Mouse (Mus musculus): ENCODE results near the gene Gse1. TPM values are rescaled to one million over a fixed set of nuclear protein-coding genes. Genes with fewer than 3 reads are reported as not detected.

Gse1 gene
- polyA plus RNA-seq, 1 experiment from 2014 or later = 23.9 TPM

GRCm38 (mm10) chr8:120432438-120432837, 204.2 kb downstream of the Gse1 start:
- no peaks in the 10 kb centered on the region for H3K9me3 ChIP-seq (ENCODE audit: control insufficient read depth, low read length)
- no peaks in the 10 kb centered on the region for H3K27me3 ChIP-seq (ENCODE audit: control insufficient read depth, insufficient read depth, low read length)
- H3K9ac ChIP-seq = no peak overlapping the region
- ATAC-seq (ENCODE audit: low FRiP score) (no peak), DNase-seq (ENCODE audit: low spot score) (no peak)
- WGBS = 81% methylated on average over 7 of the region's 7 CpGs
- no peak overlapping the region for H3K4me2 ChIP-seq (replicated peaks)
- H3K4me3 ChIP-seq (replicated peaks; ENCODE audit: low read length) = no peak overlapping the region
- H3K36me3 ChIP-seq (replicated peaks; ENCODE audit: control insufficient read depth, insufficient read depth) = no peaks in the 10 kb centered on the region
- no peak overlapping the region for H3K27ac ChIP-seq
- H3K4me1 ChIP-seq (replicated peaks; ENCODE audit: control insufficient read depth, insufficient read depth, low read length) = peaks cover 6% of the 10 kb centered on the region

GRCm38 (mm10) chr8:120433143-120433542, 204.9 kb downstream of the Gse1 start:
- Histone ChIP-seq H3K4me1 (replicated peaks; ENCODE audit: control insufficient read depth, insufficient read depth, low read length) (peaks cover 10% of the 10 kb centered on the region), H3K36me3 (replicated peaks; ENCODE audit: control insufficient read depth, insufficient read depth) (no peaks in the 10 kb centered on the region), H3K27ac (no peak overlapping the region), H3K9ac (no peak overlapping the region), H3K4me2 (replicated peaks) (no peak overlapping the region), H3K4me3 (replicated peaks; ENCODE audit: low read length) (no peak overlapping the region), H3K9me3 (ENCODE audit: control insufficient read depth, low read length) (no peaks in the 10 kb centered on the region), H3K27me3 (ENCODE audit: control insufficient read depth, insufficient read depth, low read length) (no peaks in the 10 kb centered on the region)
- DNase-seq (ENCODE audit: low spot score) (no peak), ATAC-seq (ENCODE audit: low FRiP score) (no peak)
- 64% methylated on average over 7 of the region's 7 CpGs for WGBS

- no peak overlapping the region for H3K9ac ChIP-seq
- DNase-seq (ENCODE audit: low spot score) = no peak
- H3K4me1 ChIP-seq (replicated peaks; ENCODE audit: control insufficient read depth, insufficient read depth, low read length) = peaks cover 16% of the 10 kb centered on the region
- no peak overlapping the region for H3K4me3 ChIP-seq (replicated peaks; ENCODE audit: low read length)
- H3K27me3 ChIP-seq (ENCODE audit: control insufficient read depth, insufficient read depth, low read length) = no peaks in the 10 kb centered on the region
- no peaks in the 10 kb centered on the region for H3K9me3 ChIP-seq (ENCODE audit: control insufficient read depth, low read length)
- no peak for ATAC-seq (ENCODE audit: low FRiP score)
- no peaks in the 10 kb centered on the region for H3K36me3 ChIP-seq (replicated peaks; ENCODE audit: control insufficient read depth, insufficient read depth)
- no peak overlapping the region for H3K4me2 ChIP-seq (replicated peaks)
- no peak overlapping the region for H3K27ac ChIP-seq
- WGBS = 97% methylated on average over 1 of the region's 1 CpGs
These were observed 205.5 kb downstream of the Gse1 start for GRCm38 (mm10) chr8:120433734-120434133.

GRCm38 (mm10) chr8:120435781-120436180, 207.5 kb downstream of the Gse1 start:
- Histone ChIP-seq H3K4me1 (replicated peaks; ENCODE audit: control insufficient read depth, insufficient read depth, low read length) (peaks cover 36% of the 10 kb centered on the region), H3K27me3 (ENCODE audit: control insufficient read depth, insufficient read depth, low read length) (no peaks in the 10 kb centered on the region), H3K9ac (no peak overlapping the region), H3K9me3 (ENCODE audit: control insufficient read depth, low read length) (no peaks in the 10 kb centered on the region), H3K4me2 (replicated peaks) (no peak overlapping the region), H3K36me3 (replicated peaks; ENCODE audit: control insufficient read depth, insufficient read depth) (no peaks in the 10 kb centered on the region), H3K4me3 (replicated peaks; ENCODE audit: low read length) (no peak overlapping the region), H3K27ac (no peak overlapping the region)
- DNase-seq (ENCODE audit: low spot score) (no peak), ATAC-seq (ENCODE audit: low FRiP score) (no peak)
- WGBS = 96% methylated on average over 15 of the region's 15 CpGs

- peaks cover 39% of the 10 kb centered on the region for H3K4me1 ChIP-seq (replicated peaks; ENCODE audit: control insufficient read depth, insufficient read depth, low read length)
- H3K36me3 ChIP-seq (replicated peaks; ENCODE audit: control insufficient read depth, insufficient read depth) = no peaks in the 10 kb centered on the region
- no peak overlapping the region for H3K4me3 ChIP-seq (replicated peaks; ENCODE audit: low read length)
- DNase-seq (ENCODE audit: low spot score) = no peak
- no peaks in the 10 kb centered on the region for H3K9me3 ChIP-seq (ENCODE audit: control insufficient read depth, low read length)
- H3K27ac ChIP-seq = no peak overlapping the region
- no peak for ATAC-seq (ENCODE audit: low FRiP score)
- H3K9ac ChIP-seq = no peak overlapping the region
- WGBS = 55% methylated on average over 5 of the region's 5 CpGs
- no peaks in the 10 kb centered on the region for H3K27me3 ChIP-seq (ENCODE audit: control insufficient read depth, insufficient read depth, low read length)
- H3K4me2 ChIP-seq (replicated peaks) = no peak overlapping the region
These were observed 208.3 kb downstream of the Gse1 start for GRCm38 (mm10) chr8:120436491-120437030.

GRCm38 (mm10) chr8:120437207-120437606, 209.0 kb downstream of the Gse1 start:
- ATAC-seq (ENCODE audit: low FRiP score) = no peak
- no peak overlapping the region for H3K4me2 ChIP-seq (replicated peaks)
- no peaks in the 10 kb centered on the region for H3K9me3 ChIP-seq (ENCODE audit: control insufficient read depth, low read length)
- H3K36me3 ChIP-seq (replicated peaks; ENCODE audit: control insufficient read depth, insufficient read depth) = no peaks in the 10 kb centered on the region
- 76% methylated on average over 1 of the region's 1 CpGs for WGBS
- no peak for DNase-seq (ENCODE audit: low spot score)
- no peak overlapping the region for H3K27ac ChIP-seq
- peaks cover 42% of the 10 kb centered on the region for H3K4me1 ChIP-seq (replicated peaks; ENCODE audit: control insufficient read depth, insufficient read depth, low read length)
- H3K4me3 ChIP-seq (replicated peaks; ENCODE audit: low read length) = no peak overlapping the region
- H3K27me3 ChIP-seq (ENCODE audit: control insufficient read depth, insufficient read depth, low read length) = no peaks in the 10 kb centered on the region
- no peak overlapping the region for H3K9ac ChIP-seq

- Histone ChIP-seq H3K36me3 (replicated peaks; ENCODE audit: control insufficient read depth, insufficient read depth) (no peaks in the 10 kb centered on the region), H3K27ac (no peak overlapping the region), H3K4me1 (replicated peaks; ENCODE audit: control insufficient read depth, insufficient read depth, low read length) (peaks cover 42% of the 10 kb centered on the region), H3K4me2 (replicated peaks) (no peak overlapping the region), H3K9ac (0 out of 2 replicates have a peak overlapping the region, but pooled peaks have one; percentile 20), H3K27me3 (ENCODE audit: control insufficient read depth, insufficient read depth, low read length) (no peaks in the 10 kb centered on the region), H3K9me3 (ENCODE audit: control insufficient read depth, low read length) (no peaks in the 10 kb centered on the region), H3K4me3 (replicated peaks; ENCODE audit: low read length) (no peak overlapping the region)
- 41% methylated on average over 21 of the region's 21 CpGs for WGBS
- DNase-seq (ENCODE audit: low spot score) = no peak
- ATAC-seq (ENCODE audit: low FRiP score) = peak; percentile 9; the same call in 1 of the 2 replicates
These were observed 209.6 kb downstream of the Gse1 start for GRCm38 (mm10) chr8:120437666-120438395.

GRCm38 (mm10) chr8:120439309-120439708, 211.1 kb downstream of the Gse1 start:
- H3K9ac ChIP-seq = peak overlapping the region; percentile 14; the same call in 1 of the 2 replicates
- DNase-seq (ENCODE audit: low spot score) (peak; percentile 69), ATAC-seq (ENCODE audit: low FRiP score) (peak; percentile 67)
- H3K4me2 ChIP-seq (replicated peaks) = peak overlapping the region; percentile 17; the same call in 1 of the 2 replicates
- H3K9me3 ChIP-seq (ENCODE audit: control insufficient read depth, low read length) = no peaks in the 10 kb centered on the region
- 7% methylated on average over 19 of the region's 19 CpGs for WGBS
- H3K4me3 ChIP-seq (replicated peaks; ENCODE audit: low read length) = no peak overlapping the region
- peaks cover 42% of the 10 kb centered on the region for H3K4me1 ChIP-seq (replicated peaks; ENCODE audit: control insufficient read depth, insufficient read depth, low read length)
- no peaks in the 10 kb centered on the region for H3K27me3 ChIP-seq (ENCODE audit: control insufficient read depth, insufficient read depth, low read length)
- H3K27ac ChIP-seq = peak overlapping the region; percentile 74
- no peaks in the 10 kb centered on the region for H3K36me3 ChIP-seq (replicated peaks; ENCODE audit: control insufficient read depth, insufficient read depth)

- Histone ChIP-seq H3K4me2 (replicated peaks) (no peak overlapping the region), H3K9ac (peak overlapping the region; percentile 29), H3K36me3 (replicated peaks; ENCODE audit: control insufficient read depth, insufficient read depth) (no peaks in the 10 kb centered on the region), H3K4me3 (replicated peaks; ENCODE audit: low read length) (no peak overlapping the region), H3K9me3 (ENCODE audit: control insufficient read depth, low read length) (no peaks in the 10 kb centered on the region), H3K27ac (peak overlapping the region; percentile 28), H3K4me1 (replicated peaks; ENCODE audit: control insufficient read depth, insufficient read depth, low read length) (peaks cover 46% of the 10 kb centered on the region), H3K27me3 (ENCODE audit: control insufficient read depth, insufficient read depth, low read length) (no peaks in the 10 kb centered on the region)
- ATAC-seq (ENCODE audit: low FRiP score) = peak; percentile 17; the same call in 1 of the 2 replicates
- no peak for DNase-seq (ENCODE audit: low spot score)
- 31% methylated on average over 12 of the region's 12 CpGs for WGBS
These were observed 212.5 kb downstream of the Gse1 start for GRCm38 (mm10) chr8:120440739-120441138.
